Mouse (Mus musculus) megakaryocyte, embryonic 14.5 days (primary cell): Measurements from ENCODE around the gene Phc1.

ENCODE experiments used
- FLI1 ChIP-seq: IDR thresholded peaks from 2 replicates; pipeline ENCODE4 v1.6.1; 2012; ENCODE audit warnings: low read length, inconsistent platforms, mixed read lengths
- GATA1 ChIP-seq: IDR thresholded peaks from 3 replicates; pipeline ENCODE4 v1.6.1; 2012; ENCODE audit warnings: mixed read lengths, low read length, inconsistent platforms, borderline replicate concordance

DNA sequence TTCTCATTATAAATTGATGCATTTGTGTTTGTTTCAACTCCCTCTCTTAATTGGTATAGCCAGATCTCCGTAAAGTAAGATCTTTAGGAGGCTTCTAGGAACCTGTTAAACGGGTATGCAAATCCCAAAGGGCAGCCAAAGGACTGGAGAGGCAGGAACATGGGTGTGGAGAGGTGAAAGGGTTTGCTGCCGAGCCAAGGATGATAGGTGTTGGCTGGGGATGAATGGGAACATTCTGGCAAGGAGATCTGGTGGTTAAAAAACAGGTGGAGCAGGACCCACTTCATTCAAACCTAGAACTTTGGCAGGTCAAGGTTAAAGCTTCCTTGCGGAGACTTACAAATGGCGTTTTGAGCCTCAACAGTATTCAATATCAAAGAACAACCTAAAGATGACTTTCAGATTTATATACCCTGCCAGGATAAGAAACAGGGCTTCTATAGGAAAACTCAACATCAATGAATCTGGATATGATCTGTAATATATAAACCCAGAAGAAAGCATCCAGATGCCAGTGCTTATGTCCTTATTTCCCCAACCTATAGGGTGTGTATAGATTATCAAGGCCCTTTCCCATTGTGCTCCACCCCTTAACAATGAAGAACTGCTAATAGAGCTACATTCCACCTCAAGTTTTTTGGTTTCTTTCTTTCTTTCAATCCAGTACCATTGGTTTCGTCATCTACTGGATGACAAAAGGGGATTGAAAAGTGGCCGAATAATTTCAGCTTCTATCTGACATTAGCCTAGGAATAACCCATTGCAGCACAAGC, 863 bp upstream of the Phc1 start:
- TF ChIP-seq GATA1 (no peak), FLI1 (no peak)
